Mouse (Mus musculus) embryo, embryonic 10 days (tissue): Measurements from ENCODE around the gene Prr5.
A peak's percentile ranks its signal among the peaks of the same experiment; 100 is the strongest.

ENCODE experiments used
- DNase-seq: peaks from one replicate; pipeline ENCODE4 v3.0.0-alpha.2; 2015; ENCODE audit warnings: low spot score

The Prr5 gene

GRCm38 (mm10) chr15:84657384-84658064 lies 11.9 kb upstream of the Prr5 start:
- DNase-seq: no peak

- DNase-seq: no peak
These were observed 10.8 kb upstream of the Prr5 start for GRCm38 (mm10) chr15:84658655-84659054.

DNA sequence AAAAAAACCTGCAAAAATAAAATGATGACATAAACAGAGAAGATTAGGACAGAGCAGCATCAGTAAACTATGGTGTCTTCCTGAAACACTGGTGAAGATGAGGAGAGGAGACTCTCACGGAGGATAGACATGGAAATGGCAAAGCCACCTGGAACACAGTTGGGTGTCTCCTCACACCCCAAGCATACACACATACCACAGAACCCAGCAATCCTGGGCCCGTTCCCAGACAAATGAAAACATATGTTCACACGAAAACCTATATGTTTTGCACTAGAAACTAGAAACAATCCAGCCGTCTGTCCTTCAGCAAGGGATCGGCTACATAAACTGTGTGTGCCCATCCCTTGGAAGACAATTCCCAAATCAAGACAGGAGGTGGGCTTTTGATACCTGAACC lies 9.6 kb upstream of the Prr5 start:
- no peak for DNase-seq

DNA sequence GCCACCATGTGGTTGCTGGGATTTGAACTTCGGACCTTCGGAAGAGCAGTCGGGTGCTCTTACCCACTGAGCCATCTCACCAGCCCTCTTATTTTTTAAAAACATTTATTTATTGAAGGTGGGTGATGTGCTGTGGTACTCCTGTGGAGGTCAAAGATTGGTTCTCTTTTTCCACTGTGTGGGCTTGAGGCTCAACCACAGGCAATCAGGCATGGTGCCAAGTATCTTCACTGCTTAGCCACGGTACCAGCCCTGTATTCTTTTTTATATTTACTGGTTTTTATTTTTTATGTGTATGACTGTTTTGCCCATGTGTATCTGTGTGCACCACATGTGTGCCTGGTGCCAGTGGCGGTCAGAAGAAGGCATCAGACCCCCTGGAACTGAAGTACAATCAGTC lies 8.1 kb upstream of the Prr5 start:
- no peak for DNase-seq

DNA sequence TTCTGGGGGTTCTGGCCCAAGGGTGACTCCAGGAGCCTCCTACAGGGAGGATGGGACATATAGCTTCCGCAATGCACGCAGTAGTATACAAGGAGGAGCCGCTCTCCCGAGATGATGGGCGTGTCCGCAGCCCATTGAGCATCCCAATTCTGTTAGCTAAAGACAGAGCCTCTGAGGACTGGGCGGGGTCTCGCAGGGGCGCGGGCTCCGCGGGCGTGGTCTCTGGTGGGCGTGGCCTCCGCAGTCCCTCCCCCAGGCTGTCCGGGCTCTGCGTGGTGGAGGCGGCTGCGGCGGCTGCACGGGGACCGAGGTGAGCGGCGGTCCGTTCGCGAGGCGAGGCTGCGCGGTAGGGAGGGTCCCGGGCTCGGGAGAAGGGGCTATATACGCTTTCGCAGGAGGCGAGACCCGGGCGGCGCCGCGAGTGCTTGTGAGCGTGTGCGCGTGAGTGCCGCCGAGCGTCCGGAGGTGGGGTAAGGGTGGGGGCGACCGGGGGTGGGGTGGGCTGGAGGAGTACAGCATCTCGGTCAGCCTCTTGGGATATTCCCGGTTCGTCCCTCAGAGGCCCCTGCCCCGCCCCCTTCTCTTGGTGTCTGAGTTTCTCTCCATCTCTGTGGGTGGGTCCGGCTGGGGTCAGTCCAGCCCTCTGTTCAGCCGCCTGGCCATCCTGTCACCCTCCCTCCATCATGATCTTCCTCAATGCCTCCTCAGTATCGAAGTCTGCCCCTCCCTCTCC lies 6.3 kb upstream of the Prr5 start:
- peak; percentile 89 for DNase-seq

- no peak for DNase-seq
These were observed 5.7 kb upstream of the Prr5 start for GRCm38 (mm10) chr15:84663685-84664060.

DNA sequence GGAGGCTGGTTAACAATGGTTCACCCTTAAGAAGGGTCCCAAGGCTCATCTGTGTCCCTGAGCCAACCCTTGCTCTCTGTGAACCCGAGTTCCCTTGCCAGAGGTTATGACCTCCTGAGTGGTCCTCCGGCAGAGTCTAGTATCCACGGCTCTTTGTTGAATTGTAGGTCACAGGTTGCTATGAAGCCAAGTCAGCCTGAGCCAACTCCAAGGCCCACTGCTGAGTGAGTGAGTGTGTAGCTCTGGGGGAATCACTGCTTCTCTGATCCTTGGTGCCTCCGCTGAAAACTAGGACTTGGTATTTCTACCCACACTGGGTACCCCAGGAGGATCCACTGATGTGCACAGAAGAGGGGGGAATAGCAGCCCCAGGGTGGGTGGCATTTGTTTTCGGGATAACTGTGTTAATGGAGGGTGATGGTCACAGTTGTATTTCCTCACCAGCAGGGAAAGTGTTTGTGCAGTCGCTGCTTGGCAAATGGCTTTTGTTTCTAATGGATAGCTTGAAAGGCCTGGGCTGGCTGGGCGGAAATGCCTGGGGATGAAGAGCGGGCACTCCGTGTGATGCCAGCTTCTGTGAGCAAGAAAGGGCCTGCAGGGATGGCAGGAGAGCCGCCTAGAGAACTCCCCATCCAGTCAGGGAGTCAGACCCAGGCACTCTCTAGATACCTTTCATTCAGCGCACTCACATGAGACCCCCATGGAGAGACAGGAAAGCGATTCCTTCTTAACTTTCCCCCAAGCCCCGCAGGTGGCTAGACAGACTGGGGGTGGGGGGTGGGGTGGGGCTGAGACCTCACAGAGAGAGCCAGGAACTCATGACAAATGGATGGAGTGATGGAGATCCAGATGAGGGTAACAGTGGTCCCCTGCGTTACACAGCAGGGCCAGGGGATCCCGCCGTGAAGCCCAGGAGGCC lies 4.6 kb upstream of the Prr5 start:
- DNase-seq: no peak

DNA sequence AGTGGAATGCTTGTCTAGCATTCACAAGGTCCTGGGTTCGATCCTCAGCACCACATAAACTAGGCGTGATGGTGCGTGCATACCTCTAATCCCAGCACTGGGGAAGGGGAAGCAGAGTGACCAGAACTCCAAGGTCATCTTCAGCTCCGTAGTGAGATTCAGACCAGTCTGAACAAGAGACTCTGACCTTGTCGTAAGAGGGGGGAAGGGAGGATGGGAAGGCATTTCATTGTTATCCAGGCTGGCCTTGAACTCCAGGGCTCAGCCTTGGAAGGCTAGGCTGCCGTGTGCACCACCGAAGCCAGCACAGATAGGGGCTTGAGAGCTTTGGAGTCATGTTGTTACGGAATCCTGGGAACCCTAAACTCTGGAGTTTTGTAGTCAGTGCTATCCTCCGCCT lies 3.8 kb upstream of the Prr5 start:
- DNase-seq: no peak

DNA sequence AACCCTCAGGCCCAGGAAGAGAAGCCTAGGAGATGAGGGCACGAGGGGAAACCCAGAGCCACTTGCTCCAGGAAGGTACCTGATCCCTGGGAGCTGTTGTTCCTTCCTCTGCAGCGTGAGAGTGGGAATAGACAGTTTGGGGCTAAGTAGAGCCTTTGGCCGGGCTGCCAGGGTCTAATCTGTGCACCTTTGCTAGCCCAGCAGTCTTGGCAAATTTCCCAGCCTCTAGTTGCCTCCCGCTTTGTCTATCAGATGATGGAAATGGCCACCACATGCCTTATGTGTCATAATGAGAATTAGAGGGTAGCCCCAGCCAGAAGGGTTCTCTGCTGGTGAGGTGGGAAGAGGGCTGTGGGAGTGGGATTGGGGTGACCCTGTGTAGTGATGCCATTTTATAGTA lies 3.4 kb upstream of the Prr5 start:
- no peak for DNase-seq

DNA sequence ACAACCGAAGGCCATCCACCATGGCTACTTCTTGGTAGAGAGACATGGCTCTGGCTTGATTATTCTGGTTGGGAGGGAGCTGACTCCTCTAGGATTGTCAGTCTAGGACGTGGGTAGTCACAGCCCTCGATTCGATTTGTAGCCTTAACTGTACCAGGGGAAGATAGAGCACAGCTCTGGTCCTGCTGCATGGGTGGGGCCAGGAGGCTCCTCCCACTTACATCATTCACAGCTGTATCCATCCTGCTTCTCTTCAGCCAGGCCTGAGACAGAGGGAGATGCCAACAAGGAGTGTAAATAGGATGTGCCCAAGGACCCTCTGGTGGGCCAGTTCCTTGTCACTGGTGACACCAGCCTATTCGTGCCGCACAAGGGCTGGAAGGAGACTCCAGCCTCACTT lies 1.8 kb upstream of the Prr5 start:
- no peak for DNase-seq

DNA sequence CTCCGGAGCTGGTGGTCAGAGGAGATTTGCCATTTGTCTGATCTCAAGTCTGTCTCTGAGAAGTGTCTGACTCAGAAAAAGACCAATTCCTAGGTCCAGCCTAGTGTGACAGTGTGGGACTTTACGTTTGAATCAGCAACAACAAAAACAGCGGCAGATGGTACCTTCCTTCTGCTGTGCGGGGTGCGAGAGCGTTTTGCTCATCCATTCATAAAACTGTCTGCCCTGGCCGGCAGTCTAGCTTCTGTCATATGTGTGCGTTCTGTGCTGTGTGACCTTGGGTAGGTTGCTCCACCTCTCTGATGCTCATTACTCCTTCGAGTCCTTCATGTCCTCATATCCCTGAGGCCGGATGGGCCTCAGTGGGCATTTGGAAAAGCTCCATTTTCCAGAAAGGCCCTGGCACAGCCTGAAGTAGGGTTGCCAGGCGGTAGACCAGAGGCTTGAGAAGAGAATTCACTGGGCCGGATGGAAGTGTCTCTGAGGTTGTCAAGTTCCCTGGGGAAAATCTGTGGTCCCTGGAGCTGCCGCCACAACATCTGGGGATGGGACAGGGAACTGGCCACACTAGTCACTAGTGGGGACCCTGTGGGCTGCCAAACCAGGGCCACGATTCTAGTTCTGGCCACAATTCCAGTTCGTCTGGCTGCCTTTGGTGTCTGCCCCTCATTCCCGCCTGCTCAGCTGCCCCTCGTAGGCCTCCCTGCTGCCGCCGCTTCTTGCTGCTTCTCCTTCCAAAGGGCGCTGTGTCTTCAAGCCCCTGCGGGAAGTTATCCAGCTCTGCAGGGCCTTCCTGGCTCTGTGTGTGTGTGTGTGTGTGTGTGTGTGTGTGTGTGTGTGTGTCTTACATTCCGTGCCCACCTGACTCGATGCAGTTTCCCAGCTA lies 594 bp downstream of the Prr5 start:
- no peak for DNase-seq

DNA sequence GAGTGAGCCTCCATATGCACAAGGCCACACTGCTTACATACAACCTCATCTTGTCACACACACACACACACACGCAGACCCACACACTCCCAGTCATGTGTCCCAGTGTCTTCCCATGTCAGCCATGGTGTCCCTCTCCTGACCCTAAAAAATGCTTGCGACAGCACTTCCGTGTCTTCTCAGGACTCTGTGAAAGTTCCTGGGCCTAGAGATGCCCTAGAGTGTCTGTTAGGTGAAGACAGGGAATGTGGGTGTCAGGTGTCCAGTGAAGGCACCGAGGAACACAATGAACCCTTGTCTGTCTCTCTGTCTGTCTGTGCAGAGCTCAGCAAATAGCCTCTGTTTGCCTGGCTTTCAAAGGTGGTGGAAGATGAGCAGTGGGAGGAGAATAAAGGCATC lies 1.2 kb downstream of the Prr5 start:
- DNase-seq: no peak

- peak; percentile 75 for DNase-seq
These were observed 2.2 kb downstream of the Prr5 start for GRCm38 (mm10) chr15:84671401-84672307.

GRCm38 (mm10) chr15:84672308-84672615 lies 2.8 kb downstream of the Prr5 start:
- no peak for DNase-seq

GRCm38 (mm10) chr15:84672616-84673015 lies 3.2 kb downstream of the Prr5 start:
- DNase-seq: no peak

DNA sequence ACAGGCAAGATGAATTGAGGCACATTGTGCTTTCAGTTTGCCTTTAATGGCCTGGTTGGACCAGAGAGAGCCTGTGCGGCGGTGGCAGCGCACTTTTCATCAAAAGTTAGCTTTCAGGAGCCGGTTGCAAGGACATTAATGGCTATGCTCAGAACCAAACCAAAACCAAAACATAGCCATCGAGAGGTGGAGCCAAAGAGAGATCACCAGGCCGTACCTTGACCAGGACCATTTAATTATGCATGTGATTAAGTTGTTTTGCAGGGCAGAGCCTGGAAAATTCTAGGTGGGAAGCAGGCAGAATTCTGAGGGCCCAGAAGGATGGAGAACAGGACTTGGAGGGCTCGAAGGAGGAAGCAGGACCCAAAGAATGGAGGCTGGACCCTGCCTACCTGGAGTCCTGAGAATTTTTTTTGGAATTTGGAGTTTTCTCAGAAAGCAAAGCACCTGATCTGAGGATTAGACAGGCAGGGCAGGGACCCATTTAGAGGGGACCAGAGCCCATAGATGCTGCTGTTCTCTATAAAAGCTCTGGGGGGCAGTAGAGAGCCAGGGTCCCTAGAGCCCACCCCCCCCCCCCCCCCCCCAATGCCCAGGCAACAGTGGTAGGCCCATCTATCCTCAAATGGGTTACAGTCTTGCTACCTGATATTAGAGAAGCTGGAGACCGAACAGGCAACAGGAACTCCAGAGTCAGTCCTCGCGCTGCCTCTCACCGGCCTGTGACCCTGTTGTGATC lies 5.1 kb downstream of the Prr5 start:
- DNase-seq: no peak

DNA sequence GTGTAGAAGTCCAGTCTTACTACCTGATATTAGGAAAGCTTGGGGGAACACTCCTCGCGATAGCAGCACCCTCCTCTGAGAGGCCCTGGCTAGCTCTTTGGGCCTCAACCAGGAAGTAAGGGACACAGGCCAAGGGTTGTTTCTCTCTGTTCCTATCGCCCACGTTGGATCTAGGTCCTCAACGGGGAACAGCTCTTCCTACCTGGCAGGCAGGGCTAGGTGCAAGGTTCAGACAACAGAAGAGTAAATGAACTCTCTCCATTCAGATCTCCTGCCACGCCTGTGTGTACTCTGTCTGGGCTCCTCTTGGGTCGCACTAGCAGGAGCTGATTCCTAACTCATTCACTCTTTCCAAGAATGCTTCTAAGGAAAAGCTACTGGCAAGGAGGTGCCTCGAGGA lies 5.9 kb downstream of the Prr5 start:
- DNase-seq: no peak

GRCm38 (mm10) chr15:84677943-84678342 lies 8.5 kb downstream of the Prr5 start:
- DNase-seq: no peak

- DNase-seq: peak; percentile 17
These were observed 9.7 kb downstream of the Prr5 start for GRCm38 (mm10) chr15:84679090-84679489.

DNA sequence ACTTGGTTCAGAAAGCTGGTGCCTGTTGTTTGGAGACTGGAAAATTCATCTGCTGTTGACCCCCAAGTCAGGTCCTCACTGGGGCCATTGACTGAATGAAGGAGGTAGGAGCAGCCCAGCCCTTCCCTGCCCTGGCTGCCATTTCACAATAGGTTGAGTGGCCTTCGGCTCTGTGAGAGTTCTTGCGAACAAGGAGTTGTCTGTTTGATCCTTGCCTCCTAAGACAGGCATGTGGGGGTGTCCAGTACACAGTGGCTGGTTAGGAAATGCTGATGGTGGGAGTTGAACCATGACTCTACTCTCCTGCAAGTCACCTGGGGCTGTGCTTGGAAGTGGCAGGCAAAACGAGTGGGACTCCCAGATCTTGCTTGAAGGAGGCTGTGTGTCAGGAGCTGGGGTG lies 10.4 kb downstream of the Prr5 start:
- DNase-seq: no peak
